Mouse (Mus musculus): ENCODE data around the gene Taf1b.
"Not testable (repeated sequence)": the region's sequence is repeated elsewhere in the genome, so short reads cannot be mapped to it uniquely, and the experiment has no call there.

The Taf1b gene

GRCm38 (mm10) chr12:24498150-24498840 lies at the start of gene Taf1b:
TSS of gene Taf1b (plus strand) at chr12:24498359.
- DNase-seq (ENCODE audit: low spot score), result peak; percentile 86

GRCm38 (mm10) chr12:24460406-24460805 lies 37.8 kb upstream of the Taf1b start:
- DNase-seq (ENCODE audit: low spot score), result no peak

- DNase-seq (ENCODE audit: low spot score), result not testable (repeated sequence)
Measured at GRCm38 (mm10) chr12:24462121-24462520, 36.0 kb upstream of the Taf1b start.

DNA sequence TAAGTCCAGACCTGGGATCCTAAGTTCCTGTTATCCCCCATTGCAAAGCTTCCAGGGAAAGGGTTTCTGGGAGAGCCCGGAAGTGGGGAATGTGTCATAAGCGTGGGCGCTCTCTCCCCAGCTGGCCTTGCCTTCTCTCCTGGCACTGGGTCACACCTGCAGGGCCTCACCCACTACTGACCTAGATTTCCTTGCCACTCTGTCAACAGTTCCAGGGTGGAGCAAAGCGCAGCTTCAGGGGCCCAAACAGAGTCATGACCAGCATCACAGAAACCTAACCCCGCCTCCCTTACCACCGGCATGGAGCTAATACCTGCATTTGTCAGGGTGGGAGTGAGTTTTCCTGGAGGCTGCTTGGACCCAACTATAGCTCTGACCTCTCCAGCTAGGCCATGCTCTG lies 34.7 kb upstream of the Taf1b start:
- DNase-seq (ENCODE audit: low spot score), result not testable (repeated sequence)

- DNase-seq (ENCODE audit: low spot score), result no peak
Measured at GRCm38 (mm10) chr12:24468966-24469365, 29.2 kb upstream of the Taf1b start.

- peak; percentile 45 for DNase-seq (ENCODE audit: low spot score)
Measured at GRCm38 (mm10) chr12:24470943-24471342, 27.2 kb upstream of the Taf1b start.

DNA sequence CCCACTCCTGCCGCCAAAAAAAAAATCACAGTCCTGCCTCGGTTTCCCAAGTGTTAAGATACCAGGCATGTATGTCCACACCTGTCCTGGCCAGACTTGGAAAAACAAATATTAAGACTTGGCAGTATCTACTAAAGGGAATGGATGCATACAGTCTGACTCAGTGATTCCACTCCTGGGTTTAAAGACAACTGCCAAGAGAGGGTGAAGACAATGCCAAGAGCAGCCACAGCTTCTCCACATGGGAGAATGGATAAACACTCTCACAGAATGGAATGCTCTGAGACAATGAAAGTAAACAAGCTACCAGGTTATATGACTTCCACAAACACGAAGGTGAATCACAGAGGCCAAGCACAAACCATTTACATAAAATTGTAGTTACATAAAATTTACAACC lies 24.9 kb upstream of the Taf1b start:
- no peak for DNase-seq (ENCODE audit: low spot score)

DNA sequence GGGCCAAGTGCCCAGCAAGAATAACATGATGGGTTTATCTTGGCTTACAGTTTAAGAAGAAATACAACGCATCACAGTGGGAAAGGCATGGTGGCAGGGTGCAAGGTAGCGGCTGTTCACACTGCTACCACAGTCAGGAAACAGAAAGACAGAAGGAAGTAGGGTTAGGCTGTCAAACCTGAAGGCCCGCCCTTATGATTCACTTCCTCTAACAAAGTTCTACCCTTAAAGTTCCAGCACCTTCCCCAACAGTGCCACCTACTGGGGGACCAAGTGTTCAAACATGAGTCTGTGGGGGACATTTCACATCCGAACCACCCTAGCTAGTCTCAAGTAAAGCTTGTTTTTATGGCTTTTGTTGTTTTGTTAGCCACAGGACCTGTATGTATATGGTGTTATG lies 13.2 kb upstream of the Taf1b start:
- DNase-seq (ENCODE audit: low spot score), result no peak

- no peak for DNase-seq (ENCODE audit: low spot score)
Measured at GRCm38 (mm10) chr12:24486882-24487281, 11.3 kb upstream of the Taf1b start.

DNA sequence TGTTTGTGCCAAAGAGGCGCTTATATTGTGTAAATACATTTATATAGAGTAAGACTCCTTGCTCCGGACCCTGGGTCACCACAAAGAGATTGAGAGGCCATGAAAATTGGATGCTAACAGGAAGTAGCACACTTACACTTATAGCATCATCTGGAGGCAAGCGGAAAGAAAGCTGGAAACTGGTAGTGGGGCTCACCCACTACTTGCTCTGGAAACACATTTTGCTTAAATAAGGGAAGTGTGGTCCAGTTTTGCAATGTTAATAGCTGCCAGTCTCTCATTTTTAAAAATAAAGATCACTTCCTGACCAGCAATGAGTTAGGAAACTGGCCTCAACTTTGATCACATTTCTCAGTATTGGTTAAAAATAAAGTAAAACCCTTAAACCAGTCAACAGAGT lies 5.7 kb upstream of the Taf1b start:
- DNase-seq (ENCODE audit: low spot score), result not testable (repeated sequence)

GRCm38 (mm10) chr12:24493011-24493410 lies 5.1 kb upstream of the Taf1b start:
- DNase-seq (ENCODE audit: low spot score), result peak; percentile 8

- DNase-seq (ENCODE audit: low spot score), result peak; percentile 8
Measured at GRCm38 (mm10) chr12:24493412-24493811, 4.7 kb upstream of the Taf1b start.

DNA sequence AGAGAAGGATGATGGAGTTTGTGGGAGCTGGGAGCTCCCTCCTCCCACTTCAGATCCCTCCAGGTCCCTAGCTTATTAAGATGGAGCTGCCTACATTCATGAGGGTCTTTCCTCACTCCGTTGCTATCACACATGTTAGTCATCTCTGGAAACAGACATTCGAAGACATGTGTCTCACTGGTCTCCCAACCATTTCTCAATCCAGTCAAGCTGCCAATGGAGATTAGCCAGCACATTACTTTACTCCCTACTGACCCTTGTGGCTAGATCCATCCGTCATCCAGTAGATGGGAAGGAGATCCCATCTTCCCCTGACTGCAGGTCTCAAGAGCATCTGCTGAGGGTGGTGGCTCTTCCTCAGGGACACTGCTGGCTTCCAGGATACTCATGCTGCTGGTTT lies 3.4 kb upstream of the Taf1b start:
- DNase-seq (ENCODE audit: low spot score), result not testable (repeated sequence)

- DNase-seq (ENCODE audit: low spot score), result not testable (repeated sequence)
Measured at GRCm38 (mm10) chr12:24498841-24499485, 804 bp downstream of the Taf1b start.

DNA sequence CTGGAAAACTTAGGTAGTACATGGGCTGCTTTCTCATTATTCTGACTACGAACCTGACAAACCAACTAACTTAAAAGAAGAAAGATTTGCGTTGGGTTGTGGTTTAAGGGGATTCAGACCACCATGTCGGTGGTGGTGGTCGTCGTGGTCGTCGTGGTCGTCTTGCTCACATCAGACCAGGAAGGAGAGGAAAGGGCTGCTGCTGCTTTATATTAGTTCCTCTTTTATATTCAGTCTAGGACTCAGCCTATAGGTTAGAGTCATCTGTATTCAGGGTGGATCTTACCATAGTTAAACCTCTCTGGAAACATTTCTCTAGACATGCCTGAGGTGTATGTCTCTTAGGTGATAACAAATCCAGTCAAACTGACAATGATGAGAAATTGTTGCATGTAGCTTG lies 19.0 kb downstream of the Taf1b start:
- no peak for DNase-seq (ENCODE audit: low spot score)

DNA sequence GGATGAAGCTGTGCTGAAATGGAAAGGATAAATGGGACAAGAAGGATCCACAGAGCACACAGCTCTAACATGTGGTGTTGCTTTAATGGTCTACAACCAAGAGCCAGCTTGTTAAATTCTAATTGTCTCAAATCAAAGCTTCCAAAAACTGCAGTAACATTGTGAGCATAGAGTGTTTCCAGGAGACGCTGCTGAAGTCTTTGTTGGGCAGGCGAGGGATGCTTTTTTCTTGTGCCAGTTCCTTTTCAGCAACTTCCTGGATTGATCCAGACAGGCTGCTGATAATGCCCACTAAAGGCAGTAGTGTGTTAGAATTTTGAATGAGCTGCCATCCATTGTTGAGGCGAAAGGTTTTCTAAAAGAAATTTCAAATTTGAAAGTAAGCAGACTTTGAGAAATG lies 22.9 kb downstream of the Taf1b start:
- DNase-seq (ENCODE audit: low spot score), result no peak

DNA sequence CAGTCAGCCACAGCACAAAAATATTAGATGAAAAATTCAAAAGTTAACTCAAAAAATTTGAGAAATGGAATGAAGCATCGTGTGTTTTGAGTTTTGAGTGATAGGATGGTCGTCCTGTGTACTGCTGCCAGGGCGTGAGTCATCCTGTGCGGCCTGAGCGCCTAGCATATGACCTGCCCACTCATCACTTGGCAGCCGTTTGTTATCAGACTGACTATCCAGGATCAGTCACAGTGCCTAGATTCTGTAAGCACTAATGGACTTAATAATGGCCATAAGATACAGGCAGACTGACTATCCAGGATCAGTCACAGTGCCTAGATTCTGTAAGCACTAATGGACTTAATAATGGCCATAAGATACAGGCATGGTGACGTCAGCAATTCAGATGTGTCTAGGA lies 26.9 kb downstream of the Taf1b start:
- DNase-seq (ENCODE audit: low spot score), result not testable (repeated sequence)

GRCm38 (mm10) chr12:24536390-24536789 lies 38.2 kb downstream of the Taf1b start:
- DNase-seq (ENCODE audit: low spot score), result no peak

GRCm38 (mm10) chr12:24537201-24537600 lies 39.0 kb downstream of the Taf1b start:
- DNase-seq (ENCODE audit: low spot score), result no peak

DNA sequence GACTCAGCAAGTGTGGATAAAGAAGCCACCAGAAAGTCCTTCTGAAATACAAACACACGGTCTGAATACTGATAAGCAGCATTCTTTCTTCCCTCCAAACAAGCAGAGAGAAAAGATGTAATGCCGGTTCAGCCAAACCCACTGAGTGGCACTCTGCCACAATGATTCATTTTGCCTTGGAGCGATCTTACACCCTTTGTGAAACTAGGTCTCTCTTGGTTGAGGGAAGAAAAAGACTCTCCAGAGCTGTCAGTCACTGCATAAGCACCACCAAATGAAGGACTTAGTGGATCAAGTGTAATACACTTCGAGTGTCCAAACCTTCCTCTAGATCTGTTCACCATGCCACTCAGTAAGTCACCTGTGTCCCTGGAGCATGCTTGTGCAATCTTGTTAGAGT lies 39.8 kb downstream of the Taf1b start:
- DNase-seq (ENCODE audit: low spot score), result no peak

GRCm38 (mm10) chr12:24541426-24542154 lies 43.4 kb downstream of the Taf1b start:
- DNase-seq (ENCODE audit: low spot score), result no peak

DNA sequence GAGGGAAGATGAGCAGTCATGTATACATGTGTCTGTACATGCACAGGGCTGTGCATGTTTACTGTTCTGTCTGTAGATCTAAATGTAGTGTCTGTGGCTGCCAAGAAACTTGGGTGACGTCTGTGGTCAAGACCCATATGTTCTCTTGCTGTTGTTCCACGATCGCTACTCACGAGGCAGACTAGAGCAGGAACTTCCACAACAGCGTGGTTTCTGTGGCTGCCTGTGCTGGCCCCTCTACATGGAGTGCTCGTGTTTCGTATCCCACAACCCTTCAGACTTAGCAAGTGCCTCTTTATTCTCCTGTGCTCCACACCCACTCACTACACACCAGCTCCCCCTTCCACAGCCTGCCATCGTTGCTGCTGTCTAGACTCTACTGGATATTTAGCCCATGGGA lies 49.5 kb downstream of the Taf1b start:
- DNase-seq (ENCODE audit: low spot score), result no peak

DNA sequence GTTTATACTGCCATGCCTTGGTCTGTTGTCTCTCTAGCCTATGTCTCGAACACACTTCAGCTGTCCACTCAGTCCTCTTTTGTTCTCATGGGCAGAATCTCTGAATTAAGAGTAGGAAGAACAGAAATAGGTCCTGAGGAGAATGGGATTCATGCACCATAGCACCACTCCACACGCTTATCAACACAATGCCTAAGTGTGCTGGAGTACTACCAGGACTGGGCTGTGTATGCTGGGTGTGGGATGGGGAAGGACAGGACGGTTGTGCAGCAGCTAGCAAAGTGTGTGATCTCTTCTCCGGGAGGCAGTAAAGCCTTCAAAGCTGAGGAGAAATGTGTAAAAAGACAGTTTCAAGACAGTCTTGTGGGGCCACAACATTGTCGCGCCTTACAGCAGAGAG lies 50.7 kb downstream of the Taf1b start:
- DNase-seq (ENCODE audit: low spot score), result no peak
